Mouse (Mus musculus) kidney, adult 2 months (tissue): ENCODE results near the gene Pfdn6.

Experiments
- CTCF ChIP-seq: fragments of 200-500 bp; conservative IDR thresholded peaks from 2 replicates; pipeline ENCODE4 v1.5.1; 2011; ENCODE audit warnings: low read depth, mild to moderate bottlenecking, control low read depth, low read length, moderate library complexity, mixed read lengths; ENCODE audit not compliant: insufficient read depth, insufficient read length
- POLR2A ChIP-seq: fragments of 200-500 bp; IDR thresholded peaks from one replicate; pipeline ENCODE4 v1.6.1; 2011; ENCODE audit warnings: low read depth, low read length, control low read depth

- TF ChIP-seq CTCF = no peak
- no peak for TF ChIP-seq POLR2A
Measured at GRCm38 (mm10) chr17:33902491-33902890, 37.7 kb downstream of the Pfdn6 start.
